Mouse (Mus musculus) E14TG2a.4 (cell line): ENCODE data around the gene Fam222b.

ENCODE experiments used
- CTCF ChIP-seq: conservative IDR thresholded peaks from 2 replicates; pipeline ENCODE4 v1.5.1; 2014; ENCODE audit warnings: low read length
- NANOG ChIP-seq: IDR thresholded peaks from 2 replicates; pipeline ENCODE4 v1.6.1; 2014; ENCODE audit warnings: borderline replicate concordance, low read length, mixed read lengths
- POU5F1 ChIP-seq: IDR thresholded peaks from 2 replicates; pipeline ENCODE4 v1.6.1; 2014; ENCODE audit warnings: low read length, borderline replicate concordance

DNA sequence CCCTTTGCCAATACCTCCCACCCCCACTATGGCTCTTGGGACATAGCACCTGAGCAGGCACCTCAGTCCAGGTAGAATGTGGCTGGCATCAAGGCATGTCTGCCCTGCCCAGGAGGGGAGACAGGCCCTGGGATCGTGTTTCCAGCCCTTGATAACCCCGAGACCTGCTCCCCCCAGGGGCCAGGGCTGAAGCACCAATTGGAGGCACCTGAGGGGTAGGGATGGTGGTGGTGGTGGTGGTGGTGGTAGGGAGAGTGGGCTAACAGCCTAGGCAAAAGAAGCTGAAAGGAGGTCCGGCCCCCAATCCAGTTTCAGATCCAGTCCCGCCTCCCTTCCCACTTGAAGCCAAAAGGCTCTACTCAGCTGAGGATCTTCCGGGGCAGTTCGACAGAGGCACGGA lies 65.1 kb downstream of the Fam222b start:
- TF ChIP-seq CTCF (no peak), POU5F1 (no peak), NANOG (no peak)
